Mouse (Mus musculus) kidney, postnatal 10 days (tissue): ENCODE data around the gene Selenbp2.
"Not testable (repeated sequence)": the region's sequence is repeated elsewhere in the genome, so short reads cannot be mapped to it uniquely, and the experiment has no call there.

Source experiments
- DNase-seq: peaks from one replicate; pipeline ENCODE4 v3.0.0; 2021; ENCODE audit warnings: mixed read lengths

Gene Selenbp2

GRCm38 (mm10) chr3:94693329-94693825, at the start of gene Selenbp2:
Gene Selenbp2, plus strand, starts transcription at chr3:94693556.
- peak; percentile 60 for DNase-seq

GRCm38 (mm10) chr3:94648755-94649590, 44.4 kb upstream of the Selenbp2 start:
- DNase-seq, result no peak

- peak; percentile 13 for DNase-seq
Observed at GRCm38 (mm10) chr3:94650409-94650808, 42.9 kb upstream of the Selenbp2 start.

GRCm38 (mm10) chr3:94653967-94654366, 39.4 kb upstream of the Selenbp2 start:
- not testable (repeated sequence) for DNase-seq

- not testable (repeated sequence) for DNase-seq
Observed at GRCm38 (mm10) chr3:94657852-94658739, 35.3 kb upstream of the Selenbp2 start.

GRCm38 (mm10) chr3:94658740-94659095, 34.6 kb upstream of the Selenbp2 start, which contains the start of gene Tuft1:
Gene Tuft1, minus strand, starts transcription at chr3:94658872.
- DNase-seq, result peak; percentile 84

- peak; percentile 45 for DNase-seq
Observed at GRCm38 (mm10) chr3:94659142-94659748, 34.1 kb upstream of the Selenbp2 start.

- not testable (repeated sequence) for DNase-seq
Observed at GRCm38 (mm10) chr3:94660841-94661240, 32.5 kb upstream of the Selenbp2 start.

GRCm38 (mm10) chr3:94665060-94665802, 28.1 kb upstream of the Selenbp2 start:
- DNase-seq, result not testable (repeated sequence)

- not testable (repeated sequence) for DNase-seq
Observed at GRCm38 (mm10) chr3:94665896-94666295, 27.5 kb upstream of the Selenbp2 start.

GRCm38 (mm10) chr3:94675101-94675500, 18.3 kb upstream of the Selenbp2 start:
- DNase-seq, result not testable (repeated sequence)

GRCm38 (mm10) chr3:94679351-94679841, 14.0 kb upstream of the Selenbp2 start:
- peak; percentile 51 for DNase-seq

GRCm38 (mm10) chr3:94680032-94680431, 13.3 kb upstream of the Selenbp2 start:
- not testable (repeated sequence) for DNase-seq

GRCm38 (mm10) chr3:94680783-94681182, 12.6 kb upstream of the Selenbp2 start:
- DNase-seq, result no peak

- no peak for DNase-seq
Observed at GRCm38 (mm10) chr3:94683646-94684045, 9.7 kb upstream of the Selenbp2 start.

- not testable (repeated sequence) for DNase-seq
Observed at GRCm38 (mm10) chr3:94685989-94686772, 7.2 kb upstream of the Selenbp2 start.

GRCm38 (mm10) chr3:94688698-94689097, 4.7 kb upstream of the Selenbp2 start:
- DNase-seq, result not testable (repeated sequence)

- not testable (repeated sequence) for DNase-seq
Observed at GRCm38 (mm10) chr3:94689195-94689594, 4.2 kb upstream of the Selenbp2 start.

- DNase-seq, result not testable (repeated sequence)
Observed at GRCm38 (mm10) chr3:94690162-94690561, 3.2 kb upstream of the Selenbp2 start.

GRCm38 (mm10) chr3:94690616-94691247, 2.6 kb upstream of the Selenbp2 start:
- no peak for DNase-seq
